Mouse (Mus musculus): ENCODE data around the gene Adgrf3. TPM values are rescaled to one million over a fixed set of nuclear protein-coding genes. Genes with fewer than 3 reads are reported as not detected.
A peak's percentile ranks its signal among the peaks of the same experiment; 100 is the strongest.
"Not testable (repeated sequence)": the region's sequence is repeated elsewhere in the genome, so short reads cannot be mapped to it uniquely, and the experiment has no call there.

Adgrf3 gene
- polyA plus RNA-seq, 1 experiment from 2014 or later: not detected

GRCm38 (mm10) chr5:30231891-30232270 is 26.4 kb upstream of the Adgrf3 start:
- Histone ChIP-seq H3K9ac (replicated peaks) (peak overlapping the region; percentile 63), H3K4me2 (peak overlapping the region; percentile 65), H3K36me3 (peaks cover 8% of the 10 kb centered on the region; the same call in 1 of the 2 replicates), H3K27me3 (no peaks in the 10 kb centered on the region), H3K4me3 (replicated peaks) (peak overlapping the region; percentile 69), H3K9me3 (peaks cover 8% of the 10 kb centered on the region; the same call in 1 of the 2 replicates), H3K4me1 (replicated peaks) (peaks cover 21% of the 10 kb centered on the region), H3K27ac (peak overlapping the region; percentile 90)
- ATAC-seq (ENCODE audit: insufficient number of reproducible peaks, insufficient read depth, low FRiP score, low TSS enrichment, low read depth): no peak
- WGBS: 49% methylated on average over 16 of the region's 16 CpGs

DNA sequence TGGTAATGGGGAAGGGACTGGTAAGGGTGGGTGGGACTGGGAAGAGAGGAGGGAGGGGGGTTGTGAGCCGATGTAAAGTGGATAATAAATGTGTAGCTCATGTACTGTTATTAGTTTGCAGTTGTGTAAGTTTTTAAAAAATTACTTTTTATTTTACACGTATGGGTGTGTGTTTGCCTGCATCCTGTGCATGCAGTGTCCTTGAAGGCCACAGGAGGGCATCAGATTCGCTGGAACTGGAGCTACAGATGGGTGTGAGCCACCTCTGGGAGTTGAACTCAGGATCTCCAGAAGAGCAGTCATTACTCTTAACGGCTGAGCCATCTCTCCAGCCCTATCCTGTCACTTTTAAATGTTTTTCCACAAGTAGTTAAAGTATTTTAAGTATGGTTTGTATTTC is 25.4 kb upstream of the Adgrf3 start:
- H3K36me3 ChIP-seq: peaks cover 8% of the 10 kb centered on the region; the same call in 1 of the 2 replicates
- peaks cover 8% of the 10 kb centered on the region; the same call in 1 of the 2 replicates for H3K9me3 ChIP-seq
- ATAC-seq (ENCODE audit: insufficient number of reproducible peaks, insufficient read depth, low FRiP score, low TSS enrichment, low read depth): no peak
- H3K27me3 ChIP-seq: no peaks in the 10 kb centered on the region
- H3K9ac ChIP-seq (replicated peaks): no peak overlapping the region
- no peak overlapping the region for H3K27ac ChIP-seq
- peaks cover 21% of the 10 kb centered on the region for H3K4me1 ChIP-seq (replicated peaks)
- no peak overlapping the region for H3K4me2 ChIP-seq
- H3K4me3 ChIP-seq (replicated peaks): no peak overlapping the region
- WGBS: 80% methylated on average over 4 of the region's 4 CpGs

DNA sequence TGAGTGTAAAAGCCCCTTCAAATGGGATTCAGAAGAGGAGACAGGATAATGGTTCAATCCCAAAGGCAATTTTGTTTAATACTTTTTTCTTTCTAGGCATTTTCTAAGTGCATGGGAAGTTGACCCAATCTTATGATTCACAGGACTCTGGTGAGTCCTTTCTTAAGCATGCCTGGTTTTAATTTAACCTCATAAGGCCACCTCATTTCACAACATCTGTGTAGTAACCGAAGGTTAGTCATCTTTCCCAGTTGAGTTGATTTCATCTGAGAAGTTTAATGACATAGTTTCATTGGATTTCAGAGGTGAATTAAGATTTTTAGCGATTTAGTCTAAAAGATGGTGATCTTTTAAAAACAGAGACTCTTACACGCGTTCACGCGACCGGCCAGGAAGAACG is 17.2 kb upstream of the Adgrf3 start:
- no peak overlapping the region for H3K9ac ChIP-seq (replicated peaks)
- WGBS: 96% methylated on average over 8 of the region's 8 CpGs
- H3K27ac ChIP-seq: no peak overlapping the region
- peaks cover 6% of the 10 kb centered on the region; the same call in 1 of the 2 replicates for H3K36me3 ChIP-seq
- no peaks in the 10 kb centered on the region for H3K9me3 ChIP-seq
- no peaks in the 10 kb centered on the region for H3K4me1 ChIP-seq (replicated peaks)
- no peak overlapping the region for H3K4me3 ChIP-seq (replicated peaks)
- ATAC-seq (ENCODE audit: insufficient number of reproducible peaks, insufficient read depth, low FRiP score, low TSS enrichment, low read depth): no peak
- H3K27me3 ChIP-seq: no peaks in the 10 kb centered on the region
- H3K4me2 ChIP-seq: no peak overlapping the region

DNA sequence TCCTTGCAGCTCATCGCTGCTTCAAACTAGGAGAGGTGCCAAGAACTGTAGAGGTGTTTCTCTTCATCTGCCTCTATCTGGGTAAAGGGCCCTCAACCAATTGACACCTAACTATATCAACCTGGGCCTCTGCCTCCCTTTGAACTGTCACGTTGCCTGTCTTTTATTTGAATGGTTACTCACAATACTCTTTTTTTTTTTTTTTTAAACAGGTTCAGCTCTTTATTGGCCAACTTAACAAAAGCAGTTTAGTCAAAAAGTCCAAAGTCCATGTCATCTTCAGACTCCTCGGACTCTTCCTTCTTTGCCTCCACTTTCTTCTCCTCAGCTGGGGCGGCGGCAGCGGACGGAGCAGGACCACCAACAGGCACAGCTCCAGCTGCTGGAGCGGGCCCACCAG is 15.1 kb upstream of the Adgrf3 start:
- H3K9ac ChIP-seq (replicated peaks): no peak overlapping the region
- no peaks in the 10 kb centered on the region for H3K9me3 ChIP-seq
- H3K27ac ChIP-seq: no peak overlapping the region
- no peak overlapping the region for H3K4me2 ChIP-seq
- H3K27me3 ChIP-seq: no peaks in the 10 kb centered on the region
- no peak overlapping the region for H3K4me3 ChIP-seq (replicated peaks)
- peaks cover 6% of the 10 kb centered on the region; the same call in 1 of the 2 replicates for H3K36me3 ChIP-seq
- no peaks in the 10 kb centered on the region for H3K4me1 ChIP-seq (replicated peaks)
- no peak for ATAC-seq (ENCODE audit: insufficient number of reproducible peaks, insufficient read depth, low FRiP score, low TSS enrichment, low read depth)
- 90% methylated on average over 8 of the region's 8 CpGs for WGBS

GRCm38 (mm10) chr5:30219715-30220114 is 14.2 kb upstream of the Adgrf3 start:
- Histone ChIP-seq H3K4me1 (replicated peaks) (no peaks in the 10 kb centered on the region), H3K27me3 (no peaks in the 10 kb centered on the region), H3K4me2 (no peak overlapping the region), H3K9me3 (no peaks in the 10 kb centered on the region), H3K4me3 (replicated peaks) (no peak overlapping the region), H3K27ac (no peak overlapping the region), H3K36me3 (peaks cover 6% of the 10 kb centered on the region; the same call in 1 of the 2 replicates), H3K9ac (replicated peaks) (no peak overlapping the region)
- 89% methylated on average over 2 of the region's 2 CpGs for WGBS
- no peak for ATAC-seq (ENCODE audit: insufficient number of reproducible peaks, insufficient read depth, low FRiP score, low TSS enrichment, low read depth)

- Histone ChIP-seq H3K27ac (no peak overlapping the region), H3K4me2 (no peak overlapping the region), H3K9ac (replicated peaks) (no peak overlapping the region), H3K4me1 (replicated peaks) (no peaks in the 10 kb centered on the region), H3K27me3 (no peaks in the 10 kb centered on the region), H3K9me3 (no peaks in the 10 kb centered on the region), H3K4me3 (replicated peaks) (no peak overlapping the region), H3K36me3 (no peaks in the 10 kb centered on the region)
- no peak for ATAC-seq (ENCODE audit: insufficient number of reproducible peaks, insufficient read depth, low FRiP score, low TSS enrichment, low read depth)
- 77% methylated on average over 5 of the region's 5 CpGs for WGBS
Observed at GRCm38 (mm10) chr5:30215970-30216369, 10.4 kb upstream of the Adgrf3 start.

DNA sequence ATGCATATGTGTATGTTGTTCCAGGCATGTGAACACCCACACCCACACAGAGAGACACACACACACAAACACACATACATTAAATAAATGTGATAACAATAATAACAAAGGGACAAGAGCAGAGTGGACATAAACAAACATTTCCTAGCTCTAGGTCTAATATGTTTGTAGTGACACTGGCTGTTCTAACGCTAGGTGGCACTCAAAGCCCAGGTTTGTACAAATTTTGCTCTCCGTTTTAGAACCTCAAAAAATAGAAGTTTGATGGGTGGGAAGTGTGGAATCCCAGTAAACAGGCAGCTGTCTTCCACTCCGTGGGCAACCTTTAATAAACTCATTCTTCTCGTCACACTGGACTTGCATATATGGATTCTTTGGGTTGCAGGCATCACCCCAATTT is 9.4 kb upstream of the Adgrf3 start:
- no peaks in the 10 kb centered on the region for H3K4me1 ChIP-seq (replicated peaks)
- ATAC-seq (ENCODE audit: insufficient number of reproducible peaks, insufficient read depth, low FRiP score, low TSS enrichment, low read depth): no peak
- H3K27ac ChIP-seq: no peak overlapping the region
- no peaks in the 10 kb centered on the region for H3K27me3 ChIP-seq
- no peak overlapping the region for H3K4me3 ChIP-seq (replicated peaks)
- no peak overlapping the region for H3K4me2 ChIP-seq
- no peak overlapping the region for H3K9ac ChIP-seq (replicated peaks)
- WGBS: 8% methylated on average over 4 of the region's 4 CpGs
- H3K9me3 ChIP-seq: no peaks in the 10 kb centered on the region
- H3K36me3 ChIP-seq: no peaks in the 10 kb centered on the region

- not testable (repeated sequence) for H3K27ac ChIP-seq; H3K9me3 ChIP-seq; H3K4me3 ChIP-seq (replicated peaks); H3K4me2 ChIP-seq; H3K9ac ChIP-seq (replicated peaks); ATAC-seq (ENCODE audit: insufficient number of reproducible peaks, insufficient read depth, low FRiP score, low TSS enrichment, low read depth); H3K4me1 ChIP-seq (replicated peaks); H3K36me3 ChIP-seq; H3K27me3 ChIP-seq
- 88% methylated on average over 5 of the region's 5 CpGs for WGBS
Observed at GRCm38 (mm10) chr5:30210758-30211157, 5.2 kb upstream of the Adgrf3 start.

DNA sequence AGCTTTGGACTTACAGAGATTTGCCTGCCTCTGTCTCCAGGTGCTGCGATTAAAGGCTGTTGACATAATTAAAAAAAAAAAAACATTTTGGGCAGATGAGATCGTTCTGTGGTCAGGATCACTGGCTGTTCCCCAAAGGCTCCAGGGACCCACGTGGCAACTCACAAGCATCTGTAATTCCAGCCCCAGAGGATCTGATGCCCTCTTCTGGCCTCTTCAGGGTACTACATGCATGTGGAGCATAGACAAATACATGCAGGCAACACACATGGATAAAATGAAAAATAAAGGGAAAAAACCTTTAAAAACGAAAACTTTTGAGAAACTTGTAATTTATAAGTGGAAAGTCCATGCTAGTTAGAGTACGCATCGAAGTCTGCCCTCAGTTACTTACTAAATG is 1.8 kb upstream of the Adgrf3 start:
- H3K9ac ChIP-seq (replicated peaks): no peak overlapping the region
- H3K4me3 ChIP-seq (replicated peaks): no peak overlapping the region
- no peaks in the 10 kb centered on the region for H3K27me3 ChIP-seq
- H3K4me2 ChIP-seq: no peak overlapping the region
- H3K36me3 ChIP-seq: no peaks in the 10 kb centered on the region
- 0 out of 2 replicates have a peak, but pooled peaks cover 4% of the 10 kb centered on the region for H3K4me1 ChIP-seq (replicated peaks)
- 73% methylated on average over 6 of the region's 6 CpGs for WGBS
- no peaks in the 10 kb centered on the region for H3K9me3 ChIP-seq
- no peak overlapping the region for H3K27ac ChIP-seq
- ATAC-seq (ENCODE audit: insufficient number of reproducible peaks, insufficient read depth, low FRiP score, low TSS enrichment, low read depth): no peak

DNA sequence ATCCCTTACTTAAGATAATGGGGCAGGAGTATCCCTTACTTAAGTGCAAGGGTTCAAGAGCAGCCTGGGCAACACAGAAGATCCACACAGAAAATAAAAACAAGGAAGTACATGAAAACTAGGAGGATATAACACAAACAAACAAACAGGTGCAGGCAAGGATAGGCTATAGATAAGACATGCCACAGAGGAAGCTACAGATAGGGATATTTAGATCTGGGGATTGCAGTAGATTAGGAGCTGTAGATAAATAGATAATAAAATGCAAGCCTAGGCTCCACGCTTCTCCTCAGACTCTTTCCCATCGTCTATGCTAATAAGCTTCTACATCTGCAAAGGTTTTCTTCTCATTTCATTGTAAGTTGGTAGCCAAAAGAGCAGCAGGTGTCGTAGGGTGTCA is 488 bp downstream of the Adgrf3 start:
- Histone ChIP-seq H3K4me2 (no peak overlapping the region), H3K4me3 (replicated peaks) (no peak overlapping the region), H3K27me3 (no peaks in the 10 kb centered on the region), H3K27ac (no peak overlapping the region), H3K36me3 (no peaks in the 10 kb centered on the region), H3K4me1 (replicated peaks) (0 out of 2 replicates have a peak, but pooled peaks cover 4% of the 10 kb centered on the region), H3K9ac (replicated peaks) (no peak overlapping the region), H3K9me3 (no peaks in the 10 kb centered on the region)
- ATAC-seq (ENCODE audit: insufficient number of reproducible peaks, insufficient read depth, low FRiP score, low TSS enrichment, low read depth): no peak
- 71% methylated on average over 3 of the region's 3 CpGs for WGBS

GRCm38 (mm10) chr5:30204441-30204840 is 1.1 kb downstream of the Adgrf3 start:
- H3K4me1 ChIP-seq (replicated peaks): 0 out of 2 replicates have a peak, but pooled peaks cover 4% of the 10 kb centered on the region
- H3K4me3 ChIP-seq (replicated peaks): no peak overlapping the region
- H3K36me3 ChIP-seq: no peaks in the 10 kb centered on the region
- no peaks in the 10 kb centered on the region for H3K9me3 ChIP-seq
- no peak overlapping the region for H3K4me2 ChIP-seq
- WGBS: 56% methylated on average over 1 of the region's 1 CpGs
- no peak overlapping the region for H3K9ac ChIP-seq (replicated peaks)
- no peak for ATAC-seq (ENCODE audit: insufficient number of reproducible peaks, insufficient read depth, low FRiP score, low TSS enrichment, low read depth)
- no peak overlapping the region for H3K27ac ChIP-seq
- no peaks in the 10 kb centered on the region for H3K27me3 ChIP-seq

- 78% methylated on average over 10 of the region's 10 CpGs for WGBS
- ATAC-seq (ENCODE audit: insufficient number of reproducible peaks, insufficient read depth, low FRiP score, low TSS enrichment, low read depth): no peak
- no peak overlapping the region for H3K9ac ChIP-seq (replicated peaks)
- H3K4me1 ChIP-seq (replicated peaks): 0 out of 2 replicates have a peak, but pooled peaks cover 4% of the 10 kb centered on the region
- no peaks in the 10 kb centered on the region for H3K9me3 ChIP-seq
- no peak overlapping the region for H3K27ac ChIP-seq
- no peaks in the 10 kb centered on the region for H3K36me3 ChIP-seq
- H3K27me3 ChIP-seq: no peaks in the 10 kb centered on the region
- H3K4me3 ChIP-seq (replicated peaks): no peak overlapping the region
- no peak overlapping the region for H3K4me2 ChIP-seq
Observed at GRCm38 (mm10) chr5:30203216-30203885, 2.2 kb downstream of the Adgrf3 start.
